Mouse (Mus musculus) monocyte, adult 5-6 weeks (primary cell): ENCODE measurements around the gene Lpgat1. TPM values are rescaled to one million over a fixed set of nuclear protein-coding genes. Genes with fewer than 3 reads are reported as not detected.

Experiments used
- ATAC-seq: fragments of 153-309, 156-312 bp; replicated peaks from 2 replicates; pipeline ENCODE4 v1.8.0; 2017; ENCODE audit warnings: mild to moderate bottlenecking; ENCODE audit not compliant: low TSS enrichment, insufficient number of reproducible peaks, severe bottlenecking, poor library complexity, low FRiP score
- total RNA-seq: library from RNA; stranded (forward); fragments of 200-1000, 200-491, 200-594 nt; gene quantifications from 3 replicates; pipeline ENCODE4 v1.2.3, GENCODE M21; 2017

Gene Lpgat1
- total RNA-seq, 1 experiment from 2014 or later: 26.9 TPM

- ATAC-seq: no peak
Observed at GRCm38 (mm10) chr1:191796238-191796896, 78.7 kb downstream of the Lpgat1 start.

DNA sequence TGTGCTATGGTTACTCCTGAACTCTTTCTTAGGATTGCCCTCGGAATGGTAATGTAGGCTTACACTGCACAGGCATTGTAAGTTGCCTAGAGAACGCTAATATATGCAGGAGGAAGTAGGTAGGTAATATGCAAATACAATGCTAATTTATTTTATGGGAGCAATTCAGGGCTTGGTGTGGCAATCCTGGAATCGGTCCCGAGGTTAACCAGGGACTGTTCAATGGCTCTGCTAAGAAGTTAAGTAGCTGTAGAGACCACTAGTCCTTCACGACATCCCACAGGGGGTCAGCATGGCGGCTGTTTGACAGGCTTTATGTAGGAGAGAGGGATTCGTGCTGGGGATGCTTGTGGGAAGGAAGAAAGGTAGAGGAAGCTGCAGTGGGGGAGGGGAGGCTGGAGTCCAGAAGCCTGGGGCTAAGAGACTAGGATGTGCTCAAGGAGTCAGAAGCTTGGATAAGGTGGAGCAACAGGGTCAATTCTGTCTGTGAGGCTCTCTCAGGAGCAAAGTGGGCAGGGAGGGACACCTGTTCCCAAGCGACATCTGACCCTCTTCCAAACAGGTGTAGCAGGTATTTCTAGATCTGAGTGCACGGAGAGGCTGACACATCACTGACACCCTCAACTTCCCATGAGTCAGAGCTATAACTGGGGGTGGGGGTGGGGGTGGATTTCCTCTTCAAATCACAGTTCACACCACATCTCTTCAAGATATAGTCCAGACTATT is 84.6 kb downstream of the Lpgat1 start:
- ATAC-seq: no peak

- ATAC-seq: no peak
Observed at GRCm38 (mm10) chr1:191802820-191803655, 85.4 kb downstream of the Lpgat1 start.

DNA sequence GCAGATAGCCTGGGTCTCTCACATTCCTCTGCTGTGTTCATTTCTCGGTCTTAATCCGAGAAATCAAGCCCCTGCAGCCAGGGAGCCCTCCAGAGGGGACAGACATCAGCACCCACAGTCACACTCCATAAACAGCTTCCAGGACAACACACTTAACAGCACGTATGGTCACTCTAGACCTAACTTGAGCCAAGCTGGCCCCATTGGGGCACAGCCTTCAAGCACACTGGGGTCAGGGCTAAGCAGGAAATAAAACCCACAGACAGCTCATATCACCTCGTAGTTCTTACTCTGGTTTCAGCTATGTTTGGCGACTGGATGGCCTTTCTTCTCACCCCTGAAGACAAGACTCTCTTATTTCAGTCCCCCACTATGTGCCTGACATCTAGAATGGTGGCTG is 87.1 kb downstream of the Lpgat1 start:
- no peak for ATAC-seq

GRCm38 (mm10) chr1:191805788-191806187 is 88.2 kb downstream of the Lpgat1 start:
- ATAC-seq: no peak

GRCm38 (mm10) chr1:191806740-191807139 is 89.1 kb downstream of the Lpgat1 start:
- ATAC-seq: no peak

GRCm38 (mm10) chr1:191807979-191808378 is 90.3 kb downstream of the Lpgat1 start:
- ATAC-seq: no peak

GRCm38 (mm10) chr1:191808688-191809223 is 91.1 kb downstream of the Lpgat1 start:
- no peak for ATAC-seq

DNA sequence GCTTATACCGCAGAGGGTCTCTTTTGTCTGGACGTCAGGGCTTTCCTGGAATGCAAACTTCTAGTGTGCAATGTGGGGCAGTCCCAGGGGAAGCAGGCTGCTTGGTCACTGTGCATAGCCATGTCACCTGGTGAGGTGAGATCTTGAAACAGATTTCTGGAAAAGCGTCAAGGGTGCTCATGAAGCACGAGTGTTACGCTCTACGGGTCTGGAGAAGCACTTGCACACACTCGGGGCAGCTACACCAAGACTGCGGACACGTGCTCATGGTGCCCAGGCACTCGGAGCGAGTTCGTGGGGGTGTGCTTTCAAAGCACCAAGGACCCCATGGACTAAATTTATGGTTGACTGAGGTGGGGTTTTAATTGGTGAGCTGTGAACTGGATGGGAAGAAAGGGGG is 94.1 kb downstream of the Lpgat1 start:
- no peak for ATAC-seq

GRCm38 (mm10) chr1:191812949-191813691 is 95.5 kb downstream of the Lpgat1 start:
- no peak for ATAC-seq

- peak; percentile 32; the same call in 1 of the 2 replicates for ATAC-seq
Observed at GRCm38 (mm10) chr1:191814240-191814639, 96.6 kb downstream of the Lpgat1 start.

DNA sequence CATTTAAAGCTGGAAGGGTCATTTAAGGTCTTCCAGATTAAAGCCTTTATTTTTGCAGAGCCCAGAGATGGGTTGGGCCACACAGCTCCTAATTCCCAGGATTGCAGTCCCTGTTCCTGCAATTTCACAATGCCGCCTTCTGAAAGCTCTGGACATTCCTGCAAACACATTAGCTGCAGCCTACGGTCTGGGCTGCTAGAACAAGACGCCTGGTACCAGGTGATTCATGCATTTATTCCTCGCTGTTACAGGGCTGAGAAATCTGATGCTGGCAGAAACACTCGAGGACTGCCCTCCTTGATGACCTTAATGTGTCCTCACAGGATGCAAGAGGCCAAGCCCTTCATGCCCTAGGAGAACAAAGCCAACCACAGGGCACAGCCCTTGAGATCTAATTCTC is 97.3 kb downstream of the Lpgat1 start:
- no peak for ATAC-seq

GRCm38 (mm10) chr1:191816596-191816995 is 99.0 kb downstream of the Lpgat1 start:
- ATAC-seq: no peak

GRCm38 (mm10) chr1:191817418-191818144 is 99.9 kb downstream of the Lpgat1 start:
- peak; percentile 77 for ATAC-seq

GRCm38 (mm10) chr1:191818145-191818631 is 100.6 kb downstream of the Lpgat1 start:
- 0 out of 2 replicates have a peak, but pooled peaks have one; percentile 5 for ATAC-seq

- no peak for ATAC-seq
Observed at GRCm38 (mm10) chr1:191819026-191819425, 101.4 kb downstream of the Lpgat1 start.

- ATAC-seq: peak; percentile 10
Observed at GRCm38 (mm10) chr1:191820951-191821325, 103.3 kb downstream of the Lpgat1 start.
